Mouse (Mus musculus): ENCODE data around the gene Cdc42ep4. TPM values are rescaled to one million over a fixed set of nuclear protein-coding genes. Genes with fewer than 3 reads are reported as not detected.

Gene Cdc42ep4
- polyA plus RNA-seq, 1 experiment from 2014 or later: 59.0 TPM

DNA sequence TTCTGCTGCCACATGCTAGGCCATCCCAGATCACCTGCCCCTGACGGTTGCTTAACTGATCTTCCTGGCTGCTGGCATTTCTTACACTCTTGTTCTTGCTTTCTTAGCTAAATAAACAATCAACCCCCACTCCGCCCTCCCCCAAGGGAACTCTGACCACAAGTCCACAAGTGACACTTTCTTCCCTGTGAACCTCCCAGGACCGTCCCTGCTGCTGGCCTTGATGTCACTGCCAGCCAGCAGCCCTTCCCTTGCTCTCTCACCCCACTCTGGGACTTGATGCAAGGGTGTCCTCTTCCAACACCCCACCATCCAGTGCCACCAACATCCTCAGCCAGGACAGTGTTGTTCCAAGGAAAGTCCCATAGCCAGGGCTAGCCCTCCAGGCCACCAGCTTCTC, 20.8 kb downstream of the Cdc42ep4 start:
- Histone ChIP-seq H3K9ac (ENCODE audit: low read depth, low read length) (peak overlapping the region; percentile 32; the same call in 1 of the 2 replicates), H3K9me3 (ENCODE audit: control insufficient read depth, low read length) (no peaks in the 10 kb centered on the region), H3K27ac (ENCODE audit: low read length) (peak overlapping the region; percentile 28; the same call in 1 of the 2 replicates), H3K27me3 (replicated peaks; ENCODE audit: control insufficient read depth, insufficient read depth, low read length) (no peaks in the 10 kb centered on the region), H3K36me3 (ENCODE audit: control insufficient read depth, insufficient read depth, low read length) (peaks cover 28% of the 10 kb centered on the region), H3K4me2 (ENCODE audit: low read depth, low read length) (no peak overlapping the region), H3K4me3 (ENCODE audit: low read length) (no peak overlapping the region), H3K4me1 (ENCODE audit: control insufficient read depth, insufficient read depth, low read length) (peaks cover 77% of the 10 kb centered on the region)
- ATAC-seq: 0 out of 2 replicates have a peak, but pooled peaks have one; percentile 11
- 43% methylated on average over 3 of the region's 3 CpGs for WGBS

DNA sequence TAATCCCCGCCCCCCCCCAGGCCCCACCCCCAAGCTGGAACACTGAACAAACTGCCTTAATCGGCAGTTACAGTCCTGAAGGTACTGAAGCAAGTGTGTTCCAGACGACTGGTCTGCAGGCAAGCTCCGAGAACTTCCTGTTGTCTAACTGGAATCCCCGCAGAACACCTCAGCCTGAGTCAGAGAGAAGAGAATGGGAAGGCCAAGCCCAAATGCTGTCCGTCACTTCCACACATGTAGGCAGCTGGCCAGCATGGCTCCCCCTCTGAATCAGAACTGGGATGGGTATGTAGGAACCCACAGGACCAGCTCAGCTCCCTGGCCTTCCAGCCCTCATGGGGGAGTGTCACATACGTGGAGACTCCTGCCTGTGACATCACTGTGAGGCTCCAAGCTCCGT, 21.8 kb downstream of the Cdc42ep4 start:
- Histone ChIP-seq H3K9me3 (ENCODE audit: control insufficient read depth, low read length) (no peaks in the 10 kb centered on the region), H3K9ac (ENCODE audit: low read depth, low read length) (no peak overlapping the region), H3K4me2 (ENCODE audit: low read depth, low read length) (no peak overlapping the region), H3K4me3 (ENCODE audit: low read length) (no peak overlapping the region), H3K27me3 (replicated peaks; ENCODE audit: control insufficient read depth, insufficient read depth, low read length) (no peaks in the 10 kb centered on the region), H3K27ac (ENCODE audit: low read length) (no peak overlapping the region), H3K4me1 (ENCODE audit: control insufficient read depth, insufficient read depth, low read length) (peaks cover 69% of the 10 kb centered on the region), H3K36me3 (ENCODE audit: control insufficient read depth, insufficient read depth, low read length) (peaks cover 28% of the 10 kb centered on the region)
- ATAC-seq: no peak
- WGBS: 54% methylated on average over 8 of the region's 8 CpGs

DNA sequence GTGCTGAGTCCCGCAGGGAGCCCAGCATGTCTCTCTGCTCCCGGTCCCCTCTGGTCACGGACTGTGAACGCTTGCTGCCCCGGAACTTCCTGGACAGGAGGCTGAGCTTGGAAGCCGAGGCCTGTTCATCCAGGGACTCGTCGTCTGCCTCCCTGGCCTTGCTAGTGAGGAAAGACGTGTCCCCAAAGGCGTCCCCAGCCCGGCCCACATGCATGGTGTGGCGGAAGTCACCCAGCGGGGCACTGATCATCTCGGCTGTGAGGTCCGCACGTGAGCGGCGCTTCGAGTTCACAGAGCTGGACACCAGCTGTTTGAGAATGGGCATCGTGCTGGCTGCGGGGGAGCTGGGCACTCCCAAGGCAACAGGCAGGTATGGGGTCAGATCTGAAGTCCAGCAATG, 22.4 kb downstream of the Cdc42ep4 start:
- Histone ChIP-seq H3K9ac (ENCODE audit: low read depth, low read length) (no peak overlapping the region), H3K27ac (ENCODE audit: low read length) (no peak overlapping the region), H3K36me3 (ENCODE audit: control insufficient read depth, insufficient read depth, low read length) (peaks cover 28% of the 10 kb centered on the region), H3K4me2 (ENCODE audit: low read depth, low read length) (no peak overlapping the region), H3K4me1 (ENCODE audit: control insufficient read depth, insufficient read depth, low read length) (peaks cover 62% of the 10 kb centered on the region), H3K9me3 (ENCODE audit: control insufficient read depth, low read length) (no peaks in the 10 kb centered on the region), H3K4me3 (ENCODE audit: low read length) (no peak overlapping the region), H3K27me3 (replicated peaks; ENCODE audit: control insufficient read depth, insufficient read depth, low read length) (no peaks in the 10 kb centered on the region)
- ATAC-seq: no peak
- 88% methylated on average over 21 of the region's 21 CpGs for WGBS

DNA sequence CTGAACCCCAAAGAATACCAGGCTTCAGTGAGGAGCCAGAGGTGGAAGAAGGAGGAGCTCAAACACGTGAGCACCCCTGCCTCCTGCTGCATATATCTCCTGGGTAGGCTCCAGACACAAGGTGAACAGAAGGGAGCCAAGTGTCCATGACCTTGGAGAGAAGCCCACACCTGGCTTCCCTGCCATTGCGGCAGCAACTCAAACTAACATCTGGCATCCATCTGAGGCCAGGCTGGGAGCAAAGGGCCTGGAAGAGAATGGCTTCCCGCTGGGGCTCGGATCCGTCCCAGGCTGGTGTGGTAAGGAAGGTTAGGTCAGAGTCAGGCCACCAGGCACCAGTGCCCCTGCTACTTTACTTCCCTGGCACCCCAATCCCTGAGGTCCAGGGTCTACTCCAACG, 23.7 kb downstream of the Cdc42ep4 start:
- Histone ChIP-seq H3K27ac (ENCODE audit: low read length) (no peak overlapping the region), H3K4me2 (ENCODE audit: low read depth, low read length) (no peak overlapping the region), H3K9ac (ENCODE audit: low read depth, low read length) (no peak overlapping the region), H3K9me3 (ENCODE audit: control insufficient read depth, low read length) (no peaks in the 10 kb centered on the region), H3K36me3 (ENCODE audit: control insufficient read depth, insufficient read depth, low read length) (peaks cover 28% of the 10 kb centered on the region), H3K4me1 (ENCODE audit: control insufficient read depth, insufficient read depth, low read length) (peaks cover 50% of the 10 kb centered on the region), H3K27me3 (replicated peaks; ENCODE audit: control insufficient read depth, insufficient read depth, low read length) (no peaks in the 10 kb centered on the region), H3K4me3 (ENCODE audit: low read length) (no peak overlapping the region)
- no peak for ATAC-seq
- WGBS: 57% methylated on average over 6 of the region's 6 CpGs

DNA sequence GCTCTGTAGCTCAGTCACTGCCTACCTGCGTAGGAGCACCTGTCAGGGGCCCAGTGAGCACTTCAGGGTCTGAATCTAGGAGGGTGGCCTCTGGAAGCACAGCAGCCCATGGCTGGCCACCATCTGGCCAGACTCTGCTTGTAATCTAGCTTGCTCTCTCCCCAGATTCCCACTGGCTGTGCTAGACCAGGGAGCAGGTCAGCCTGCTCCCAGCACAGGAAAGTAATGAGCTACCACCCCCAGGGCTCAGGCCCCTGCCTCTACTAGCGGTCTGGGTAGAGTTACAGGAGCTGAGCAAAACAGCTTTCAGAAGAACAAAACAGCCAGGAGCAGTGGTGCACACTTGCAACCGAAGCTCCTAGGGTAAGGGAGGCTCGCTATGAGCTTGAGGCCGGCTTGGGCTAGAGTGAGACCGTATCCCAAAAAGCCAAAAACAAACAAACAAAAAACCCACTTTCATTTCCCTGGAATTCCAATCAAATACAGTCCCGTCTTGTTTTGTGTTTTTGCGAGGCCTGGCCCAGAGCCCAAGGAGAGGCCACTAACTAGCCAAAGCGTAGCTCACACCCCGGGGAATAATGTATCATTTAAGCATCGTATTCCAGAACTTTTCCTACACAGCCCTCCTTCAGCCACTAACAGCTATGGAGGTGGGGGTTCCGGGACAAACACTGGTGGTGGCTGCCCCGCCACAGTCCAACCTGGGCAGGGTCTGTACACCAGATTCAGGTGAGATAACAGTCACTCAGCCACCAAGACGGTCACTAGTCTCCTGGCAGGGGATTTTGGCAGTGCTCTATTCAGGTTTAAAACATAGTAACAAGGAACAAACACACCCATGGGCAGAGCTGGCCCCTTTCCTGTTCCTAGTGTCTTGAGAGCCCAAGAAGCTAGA, 24.4 kb downstream of the Cdc42ep4 start:
- Histone ChIP-seq H3K4me2 (ENCODE audit: low read depth, low read length) (no peak overlapping the region), H3K4me1 (ENCODE audit: control insufficient read depth, insufficient read depth, low read length) (peaks cover 43% of the 10 kb centered on the region), H3K9ac (ENCODE audit: low read depth, low read length) (no peak overlapping the region), H3K27ac (ENCODE audit: low read length) (0 out of 2 replicates have a peak overlapping the region, but pooled peaks have one; percentile 13), H3K27me3 (replicated peaks; ENCODE audit: control insufficient read depth, insufficient read depth, low read length) (no peaks in the 10 kb centered on the region), H3K4me3 (ENCODE audit: low read length) (no peak overlapping the region), H3K36me3 (ENCODE audit: control insufficient read depth, insufficient read depth, low read length) (peaks cover 28% of the 10 kb centered on the region), H3K9me3 (ENCODE audit: control insufficient read depth, low read length) (no peaks in the 10 kb centered on the region)
- whole genome bisulfite sequencing: 82% methylated on average over 14 of the region's 14 CpGs
- ATAC-seq: no peak

DNA sequence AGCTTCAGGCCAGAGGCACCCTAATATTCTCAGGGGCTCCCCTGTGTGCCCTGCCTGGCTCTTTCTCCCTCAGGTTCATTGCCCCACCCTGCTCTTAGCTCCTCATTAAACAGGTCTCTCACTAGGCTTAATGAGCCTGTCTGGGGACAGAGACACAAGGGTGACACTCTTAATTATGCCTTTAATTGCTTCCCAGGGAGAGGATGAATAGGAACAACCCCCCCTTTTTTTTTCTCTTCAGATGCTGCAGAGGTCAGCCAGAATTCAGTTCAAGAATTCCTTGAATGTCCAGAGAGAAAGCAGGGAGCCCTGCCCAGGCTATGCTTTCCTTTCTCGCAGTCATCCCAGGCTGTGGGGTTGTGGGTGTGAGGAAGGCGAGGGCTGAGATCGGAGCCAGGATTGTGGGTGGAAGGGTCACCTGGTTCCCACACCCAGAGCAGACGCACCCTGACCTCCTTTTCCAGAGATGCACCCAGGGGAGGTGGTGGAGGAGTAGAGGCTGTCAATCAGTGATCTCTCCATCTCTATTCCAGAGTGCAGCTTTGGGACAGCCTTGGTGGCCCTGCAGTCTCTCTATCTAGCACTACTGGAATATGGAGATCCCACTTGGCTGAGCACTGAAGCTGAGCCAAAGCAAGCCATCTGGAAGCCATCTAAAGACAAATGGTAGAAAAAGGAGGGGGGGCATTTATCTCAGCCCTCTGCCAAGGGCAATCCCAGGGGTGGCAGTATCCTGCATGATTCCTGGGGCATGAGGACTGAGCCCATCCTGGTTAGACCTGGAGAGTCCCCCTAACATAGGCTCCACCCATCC, 26.2 kb downstream of the Cdc42ep4 start:
- Histone ChIP-seq H3K36me3 (ENCODE audit: control insufficient read depth, insufficient read depth, low read length) (peaks cover 28% of the 10 kb centered on the region), H3K4me1 (ENCODE audit: control insufficient read depth, insufficient read depth, low read length) (peaks cover 31% of the 10 kb centered on the region), H3K27ac (ENCODE audit: low read length) (peak overlapping the region; percentile 9; the same call in 1 of the 2 replicates), H3K4me2 (ENCODE audit: low read depth, low read length) (no peak overlapping the region), H3K27me3 (replicated peaks; ENCODE audit: control insufficient read depth, insufficient read depth, low read length) (no peaks in the 10 kb centered on the region), H3K9me3 (ENCODE audit: control insufficient read depth, low read length) (no peaks in the 10 kb centered on the region), H3K9ac (ENCODE audit: low read depth, low read length) (no peak overlapping the region), H3K4me3 (ENCODE audit: low read length) (no peak overlapping the region)
- 80% methylated on average over 4 of the region's 4 CpGs for WGBS
- ATAC-seq: peak; percentile 43

DNA sequence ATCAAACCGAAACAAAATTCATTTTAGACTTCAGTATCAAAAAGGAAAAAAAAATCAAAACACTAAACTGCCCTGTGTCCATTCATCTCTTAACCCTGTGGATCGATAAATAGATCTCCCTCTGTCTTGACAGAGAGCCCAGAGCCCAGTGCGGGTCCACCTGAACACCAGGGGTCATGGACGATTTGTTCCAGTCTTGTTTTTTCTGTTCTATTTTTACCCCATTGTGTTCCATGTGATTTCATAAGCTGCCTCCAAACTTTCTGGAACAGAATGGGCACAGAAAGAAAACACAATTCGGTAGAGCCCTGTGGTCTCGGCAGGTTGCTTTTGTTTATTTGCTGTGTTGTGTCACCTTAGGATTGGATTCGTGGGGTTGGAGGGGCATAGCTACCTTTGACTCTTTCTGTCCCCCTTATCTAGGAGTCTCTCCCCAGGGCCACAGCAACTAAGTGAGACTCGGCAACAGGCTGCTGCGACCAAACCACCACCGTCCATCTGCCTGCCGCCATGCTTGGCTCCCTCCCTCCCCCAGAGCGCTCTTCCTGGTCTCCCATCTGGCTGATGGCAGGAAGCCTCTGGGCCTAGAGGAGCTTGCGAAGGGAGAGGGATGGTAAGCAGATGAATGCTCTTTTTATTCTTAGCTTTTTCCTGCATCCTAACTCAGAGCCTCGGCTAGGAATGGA, 29.1 kb downstream of the Cdc42ep4 start:
- no peak overlapping the region for H3K9ac ChIP-seq (ENCODE audit: low read depth, low read length)
- H3K4me3 ChIP-seq (ENCODE audit: low read length): no peak overlapping the region
- no peak overlapping the region for H3K27ac ChIP-seq (ENCODE audit: low read length)
- no peaks in the 10 kb centered on the region for H3K27me3 ChIP-seq (replicated peaks; ENCODE audit: control insufficient read depth, insufficient read depth, low read length)
- H3K9me3 ChIP-seq (ENCODE audit: control insufficient read depth, low read length): no peaks in the 10 kb centered on the region
- peaks cover 11% of the 10 kb centered on the region for H3K4me1 ChIP-seq (ENCODE audit: control insufficient read depth, insufficient read depth, low read length)
- H3K36me3 ChIP-seq (ENCODE audit: control insufficient read depth, insufficient read depth, low read length): peaks cover 10% of the 10 kb centered on the region
- WGBS: 59% methylated on average over 14 of the region's 14 CpGs
- ATAC-seq: no peak
- H3K4me2 ChIP-seq (ENCODE audit: low read depth, low read length): no peak overlapping the region

DNA sequence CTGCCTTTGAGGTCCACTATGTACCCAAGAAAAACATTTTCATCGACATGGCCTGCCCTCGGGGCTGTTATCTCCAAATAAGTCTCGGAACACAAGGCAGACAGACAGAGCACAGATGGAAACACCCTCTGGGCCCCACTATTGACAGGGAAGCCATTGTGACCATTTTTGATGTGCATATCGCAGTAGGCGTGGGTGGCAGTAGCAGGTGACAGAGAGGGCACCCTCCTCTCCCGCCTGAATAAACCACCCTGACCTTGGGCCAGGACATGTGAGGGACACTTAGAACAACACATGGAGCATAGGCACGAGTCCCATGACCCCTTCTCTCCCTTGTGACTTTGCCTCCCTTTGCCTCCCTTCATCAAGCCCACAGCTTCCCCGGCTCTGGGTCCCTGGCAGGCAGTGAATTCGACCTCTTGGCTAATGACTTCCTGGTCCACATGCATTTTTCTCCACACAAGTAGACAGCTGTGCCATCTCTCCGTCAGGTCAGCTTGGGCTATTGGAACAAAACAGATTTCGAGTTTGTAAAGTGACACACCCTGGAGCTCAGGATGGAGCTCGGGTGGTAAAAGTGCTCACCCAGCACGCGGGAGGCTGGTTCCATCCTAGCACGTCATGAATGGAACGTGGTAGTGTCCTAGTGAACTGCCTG, 33.8 kb downstream of the Cdc42ep4 start:
- WGBS: 64% methylated on average over 16 of the region's 16 CpGs
- H3K4me2 ChIP-seq (ENCODE audit: low read depth, low read length): no peak overlapping the region
- no peak for ATAC-seq
- no peak overlapping the region for H3K27ac ChIP-seq (ENCODE audit: low read length)
- no peaks in the 10 kb centered on the region for H3K27me3 ChIP-seq (replicated peaks; ENCODE audit: control insufficient read depth, insufficient read depth, low read length)
- H3K9ac ChIP-seq (ENCODE audit: low read depth, low read length): no peak overlapping the region
- no peaks in the 10 kb centered on the region; the same call in 1 of the 2 replicates for H3K4me1 ChIP-seq (ENCODE audit: control insufficient read depth, insufficient read depth, low read length)
- H3K4me3 ChIP-seq (ENCODE audit: low read length): no peak overlapping the region
- no peaks in the 10 kb centered on the region for H3K36me3 ChIP-seq (ENCODE audit: control insufficient read depth, insufficient read depth, low read length)
- H3K9me3 ChIP-seq (ENCODE audit: control insufficient read depth, low read length): no peaks in the 10 kb centered on the region

All from intestine, embryonic 16.5 days (tissue).